Mouse (Mus musculus) midbrain, embryonic 15.5 days (tissue): ENCODE data around the gene Adprm. TPM values are rescaled to one million over a fixed set of nuclear protein-coding genes. Genes with fewer than 3 reads are reported as not detected.

Experiments used
- ATAC-seq: fragments of 200-750 bp; cut with Nextera tagmentation; replicated peaks from 2 replicates; pipeline ENCODE4 v1.8.0; 2017; ENCODE audit warnings: moderate TSS enrichment
- H3K27ac ChIP-seq: fragments of 300-500 bp; sonication (generic); 2 replicates; pipeline ENCODE4 v1.5.1; 2015; ENCODE audit warnings: mild to moderate bottlenecking, inconsistent platforms
- H3K27me3 ChIP-seq: fragments of 300-500 bp; sonication (generic); replicated peaks from 2 replicates; pipeline ENCODE4 v1.6.1; 2015; ENCODE audit warnings: inconsistent platforms
- H3K36me3 ChIP-seq: fragments of 300-500 bp; sonication (generic); replicated peaks from 2 replicates; pipeline ENCODE4 v1.6.1; 2015; ENCODE audit warnings: inconsistent platforms
- H3K4me1 ChIP-seq: fragments of 300-500 bp; sonication (generic); 2 replicates; pipeline ENCODE4 v1.6.1; 2015; ENCODE audit warnings: inconsistent platforms
- H3K4me2 ChIP-seq: fragments of 300-500 bp; sonication (generic); 2 replicates; pipeline ENCODE4 v1.6.1; 2015; ENCODE audit warnings: inconsistent platforms, mild to moderate bottlenecking, moderate library complexity
- H3K4me3 ChIP-seq: fragments of 300-500 bp; sonication (generic); 2 replicates; pipeline ENCODE4 v1.5.1; 2015; ENCODE audit warnings: mild to moderate bottlenecking, inconsistent platforms
- H3K9ac ChIP-seq: fragments of 300-500 bp; sonication (generic); 2 replicates; pipeline ENCODE4 v1.6.1; 2015; ENCODE audit warnings: mild to moderate bottlenecking, inconsistent platforms
- H3K9me3 ChIP-seq: fragments of 300-500 bp; sonication (generic); 2 replicates; pipeline ENCODE4 v1.6.1; 2016; ENCODE audit warnings: inconsistent platforms
- WGBS: fragments of 180-500 bp; shearing (Covaris S2); methylation state at CpG from one replicate; pipeline ENCODE4 v1.1.7; 2015; ENCODE audit warnings: mixed read lengths; 5-methylcytosine and 5-hydroxymethylcytosine counted together
- polyA plus RNA-seq: library from polyadenylated mRNA; unstranded; fragments of >200 nt; fragmentation: Nextera tagmentation; extraction: Ambion mirVana; gene quantifications from 2 replicates; pipeline ENCODE4 v1.2.1, GENCODE M21; 2015

The Adprm gene
- polyA plus RNA-seq, 1 experiment from 2014 or later, result 35.3 TPM

DNA sequence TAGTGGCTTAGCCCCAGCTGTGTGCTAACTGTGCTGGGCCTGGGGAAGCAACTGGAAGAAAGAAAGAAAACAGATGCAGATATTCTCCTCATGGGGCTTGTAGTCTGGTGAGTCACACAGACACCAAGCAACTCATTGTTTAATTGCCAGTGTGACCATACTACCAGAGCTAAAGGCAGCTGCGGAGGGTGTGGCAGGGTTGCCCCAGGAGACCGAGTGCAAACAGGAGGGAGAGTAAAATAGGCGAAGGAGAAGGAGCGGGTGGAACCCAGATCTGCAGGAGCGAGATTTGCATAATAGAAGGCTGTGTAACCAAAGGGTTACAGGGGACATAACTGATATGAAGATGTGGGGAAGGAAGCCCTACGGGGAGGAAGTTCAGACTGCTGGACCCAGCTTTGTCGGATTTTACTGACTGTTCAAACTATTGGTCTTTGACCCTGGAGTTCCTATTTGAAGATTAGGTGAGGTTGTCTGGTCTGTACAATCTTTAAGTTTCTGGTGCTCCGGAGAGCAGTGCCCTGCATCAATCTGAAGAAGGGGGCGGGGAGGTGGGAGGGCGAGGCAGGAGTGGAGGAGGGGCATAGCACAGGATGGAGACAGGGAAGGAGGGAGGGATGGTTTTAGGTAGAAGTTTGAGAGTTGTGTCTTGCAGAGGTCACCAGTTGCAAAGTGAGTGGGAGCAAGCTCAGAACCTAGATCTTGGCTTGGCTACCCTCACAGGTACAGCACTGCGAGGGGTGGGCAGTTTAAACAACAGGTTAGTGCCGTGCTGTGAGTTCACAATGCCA lies 34.4 kb downstream of the Adprm start:
- Histone ChIP-seq H3K9ac (no peak overlapping the region), H3K4me1 (peaks cover 10% of the 10 kb centered on the region), H3K9me3 (no peaks in the 10 kb centered on the region), H3K27me3 (0 out of 2 replicates have a peak, but pooled peaks cover 5% of the 10 kb centered on the region), H3K27ac (no peak overlapping the region), H3K36me3 (no peaks in the 10 kb centered on the region), H3K4me2 (no peak overlapping the region), H3K4me3 (no peak overlapping the region)
- no peak for ATAC-seq
- 4% methylated on average over 12 of the region's 12 CpGs for WGBS

DNA sequence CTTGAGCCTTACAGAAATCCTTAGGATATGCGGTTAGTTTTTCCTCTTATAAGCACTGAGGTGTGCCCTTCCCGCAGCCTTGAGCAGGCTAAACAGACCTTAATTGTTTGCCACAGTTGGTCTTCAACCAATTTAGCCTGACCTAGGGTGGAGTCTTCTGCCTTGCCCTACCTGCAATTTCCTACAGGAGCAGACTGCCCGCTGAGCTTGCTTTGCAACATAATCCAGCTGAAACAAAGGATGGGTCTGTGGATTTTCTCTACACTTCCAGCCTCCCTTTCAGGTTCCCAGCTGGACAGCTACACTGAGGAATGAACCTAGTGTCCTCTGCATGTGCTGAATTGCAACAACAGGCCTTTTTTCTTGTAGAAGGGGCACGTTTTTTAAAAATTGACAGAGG lies 40.8 kb downstream of the Adprm start:
- Histone ChIP-seq H3K9me3 (no peaks in the 10 kb centered on the region), H3K36me3 (no peaks in the 10 kb centered on the region), H3K27ac (no peak overlapping the region), H3K4me2 (no peak overlapping the region), H3K9ac (no peak overlapping the region), H3K4me3 (no peak overlapping the region), H3K4me1 (peaks cover 24% of the 10 kb centered on the region), H3K27me3 (no peaks in the 10 kb centered on the region)
- no peak for ATAC-seq
- WGBS, result 22% methylated on average over 4 of the region's 4 CpGs

DNA sequence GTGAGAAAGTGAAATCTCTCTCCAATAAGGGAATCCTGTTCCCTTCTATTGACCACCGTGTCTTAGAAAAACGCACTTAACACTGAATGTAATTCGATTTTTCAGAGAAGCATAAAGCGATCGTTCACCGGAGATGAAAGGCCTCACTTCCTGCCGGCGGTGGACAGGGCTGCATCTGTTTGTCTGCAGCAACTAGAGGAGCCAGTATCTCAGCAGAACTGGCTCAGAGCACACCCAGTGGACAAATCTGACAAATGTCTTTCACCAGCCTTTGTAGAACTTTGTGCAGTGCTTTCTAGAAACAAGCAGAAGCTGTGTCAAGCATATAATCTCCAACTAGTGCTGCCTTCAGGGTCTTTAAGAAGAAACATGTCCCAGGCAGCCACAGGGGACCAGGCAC lies 42.0 kb downstream of the Adprm start:
- H3K27ac ChIP-seq, result peak overlapping the region; percentile 28; the same call in 1 of the 2 replicates
- peak overlapping the region; percentile 12; the same call in 1 of the 2 replicates for H3K4me2 ChIP-seq

DNA sequence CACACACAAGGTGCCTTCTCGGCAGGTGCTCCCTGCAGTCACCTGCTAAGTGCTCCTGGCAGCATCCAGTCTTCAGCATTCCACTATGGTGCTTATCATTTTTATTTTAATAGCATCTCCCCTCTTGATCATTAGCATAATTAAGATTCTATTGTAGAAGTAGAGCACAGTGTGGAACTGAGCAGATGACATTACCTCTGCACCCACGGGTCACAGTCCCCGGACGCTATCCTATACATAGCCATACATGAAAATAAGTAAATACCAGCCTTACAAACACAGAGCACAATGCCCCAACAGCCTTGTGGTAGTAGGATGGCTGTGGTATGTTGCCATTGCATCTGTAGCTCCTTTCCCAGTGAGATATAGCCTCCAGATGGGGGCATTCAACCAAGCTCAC lies 43.9 kb downstream of the Adprm start:
- H3K36me3 ChIP-seq, result no peaks in the 10 kb centered on the region
- no peaks in the 10 kb centered on the region for H3K9me3 ChIP-seq
- no peaks in the 10 kb centered on the region for H3K27me3 ChIP-seq
- peak; percentile 35; the same call in 1 of the 2 replicates for ATAC-seq
- 87% methylated on average over 4 of the region's 4 CpGs for WGBS
- no peak overlapping the region for H3K4me3 ChIP-seq
- H3K27ac ChIP-seq, result no peak overlapping the region
- H3K4me2 ChIP-seq, result no peak overlapping the region
- H3K9ac ChIP-seq, result no peak overlapping the region
- H3K4me1 ChIP-seq, result peaks cover 24% of the 10 kb centered on the region

More for the DNA sequence above, 42.0 kb downstream of the Adprm start:
- ATAC-seq, result peak; percentile 82
- peaks cover 24% of the 10 kb centered on the region for H3K4me1 ChIP-seq
- H3K4me3 ChIP-seq, result no peak overlapping the region
- WGBS, result 5% methylated on average over 8 of the region's 8 CpGs
- no peaks in the 10 kb centered on the region for H3K9me3 ChIP-seq
- H3K27me3 ChIP-seq, result no peaks in the 10 kb centered on the region
- no peak overlapping the region for H3K9ac ChIP-seq
- no peaks in the 10 kb centered on the region for H3K36me3 ChIP-seq

DNA sequence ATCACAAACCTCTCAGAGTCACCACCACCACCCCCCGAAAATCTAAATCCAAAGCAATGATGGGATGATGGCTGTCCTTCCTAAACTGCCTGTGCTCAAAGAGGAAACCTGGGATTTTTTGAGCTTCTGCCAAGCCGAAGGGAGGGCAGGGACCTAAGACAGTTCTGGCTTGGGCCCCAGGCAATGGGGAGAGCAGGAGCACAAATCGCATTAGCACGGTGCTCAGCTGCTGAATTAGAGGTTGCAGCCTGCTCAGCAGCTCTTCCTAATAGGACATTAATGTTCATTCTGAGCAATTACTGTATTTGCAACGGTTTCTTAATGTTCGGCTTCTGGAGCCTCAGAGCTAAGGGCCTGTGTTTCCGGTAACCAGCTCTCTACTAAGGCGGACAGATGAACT lies 44.4 kb downstream of the Adprm start:
- peaks cover 24% of the 10 kb centered on the region for H3K4me1 ChIP-seq
- H3K9me3 ChIP-seq, result no peaks in the 10 kb centered on the region
- WGBS, result 50% methylated on average over 8 of the region's 8 CpGs
- no peak overlapping the region for H3K27ac ChIP-seq
- no peak overlapping the region for H3K9ac ChIP-seq
- no peaks in the 10 kb centered on the region for H3K36me3 ChIP-seq
- H3K4me3 ChIP-seq, result no peak overlapping the region
- no peaks in the 10 kb centered on the region for H3K27me3 ChIP-seq
- ATAC-seq, result peak; percentile 65
- no peak overlapping the region for H3K4me2 ChIP-seq

DNA sequence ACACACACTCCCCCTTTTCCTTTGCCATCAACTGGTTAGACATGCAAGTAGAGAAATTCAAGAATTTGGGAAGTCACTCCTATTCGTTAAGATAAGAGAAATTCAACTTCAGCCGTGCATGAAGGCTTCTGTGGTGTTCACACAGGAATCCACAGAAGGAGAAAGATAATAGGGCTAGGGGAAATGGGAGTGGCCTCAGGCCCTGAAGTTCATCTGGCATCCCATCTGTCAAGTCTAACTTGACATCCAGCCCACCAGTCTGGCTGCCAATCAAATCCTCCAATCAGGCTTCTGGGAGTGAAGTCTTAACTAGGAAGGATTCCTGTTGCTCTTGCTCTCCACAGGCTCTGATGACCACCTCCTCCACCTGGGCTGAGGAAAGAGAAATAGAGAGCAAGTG lies 49.5 kb downstream of the Adprm start:
- Histone ChIP-seq H3K4me3 (no peak overlapping the region), H3K9me3 (no peaks in the 10 kb centered on the region), H3K36me3 (no peaks in the 10 kb centered on the region), H3K4me2 (no peak overlapping the region), H3K27ac (no peak overlapping the region), H3K4me1 (peaks cover 20% of the 10 kb centered on the region), H3K9ac (no peak overlapping the region), H3K27me3 (no peaks in the 10 kb centered on the region)
- WGBS, result 62% methylated on average over 2 of the region's 2 CpGs
- no peak for ATAC-seq

DNA sequence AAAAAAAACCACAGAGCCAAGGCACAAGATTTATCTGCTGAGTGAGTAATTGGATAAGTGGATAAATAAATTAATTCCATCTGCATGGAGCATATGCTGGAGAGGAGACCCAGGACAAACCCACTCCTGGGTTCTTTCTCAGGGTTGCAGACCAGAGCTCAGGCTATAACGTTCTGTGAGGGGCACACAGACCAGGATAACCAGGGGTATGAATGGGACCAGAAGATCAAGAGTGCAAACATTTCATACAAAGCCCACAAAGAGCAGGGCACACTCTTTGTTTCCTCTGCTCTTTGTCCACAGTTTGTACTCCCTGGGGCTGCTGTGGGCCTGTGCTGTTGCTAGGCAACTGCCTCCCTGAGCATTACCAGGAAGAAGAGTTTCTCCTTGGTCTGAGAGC lies 50.7 kb downstream of the Adprm start:
- Histone ChIP-seq H3K4me2 (no peak overlapping the region), H3K9me3 (no peaks in the 10 kb centered on the region), H3K27ac (peak overlapping the region; percentile 64), H3K4me3 (no peak overlapping the region), H3K36me3 (no peaks in the 10 kb centered on the region), H3K4me1 (peaks cover 15% of the 10 kb centered on the region), H3K27me3 (no peaks in the 10 kb centered on the region), H3K9ac (no peak overlapping the region)
- 4% methylated on average over 1 of the region's 1 CpGs for WGBS
- peak; percentile 80 for ATAC-seq

DNA sequence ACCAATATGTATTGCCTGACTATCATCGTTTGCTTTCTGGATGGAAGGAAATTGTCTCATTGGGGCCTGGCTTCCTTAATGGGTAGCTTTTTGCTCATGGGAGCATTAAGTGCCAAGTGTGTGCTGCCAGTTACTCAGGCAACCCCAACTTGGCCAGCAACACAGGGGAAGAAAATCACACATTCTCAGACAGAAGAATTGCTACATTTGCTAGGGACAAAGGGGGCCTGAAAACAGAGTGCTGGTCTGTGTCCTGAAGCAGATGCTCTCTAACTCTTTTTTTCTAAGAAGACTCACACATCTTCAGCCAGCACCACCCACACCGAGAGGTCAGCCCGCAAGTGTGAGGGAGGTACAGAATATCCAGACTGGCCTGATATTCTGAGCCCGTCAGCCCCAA lies 51.7 kb downstream of the Adprm start:
- no peak for ATAC-seq

DNA sequence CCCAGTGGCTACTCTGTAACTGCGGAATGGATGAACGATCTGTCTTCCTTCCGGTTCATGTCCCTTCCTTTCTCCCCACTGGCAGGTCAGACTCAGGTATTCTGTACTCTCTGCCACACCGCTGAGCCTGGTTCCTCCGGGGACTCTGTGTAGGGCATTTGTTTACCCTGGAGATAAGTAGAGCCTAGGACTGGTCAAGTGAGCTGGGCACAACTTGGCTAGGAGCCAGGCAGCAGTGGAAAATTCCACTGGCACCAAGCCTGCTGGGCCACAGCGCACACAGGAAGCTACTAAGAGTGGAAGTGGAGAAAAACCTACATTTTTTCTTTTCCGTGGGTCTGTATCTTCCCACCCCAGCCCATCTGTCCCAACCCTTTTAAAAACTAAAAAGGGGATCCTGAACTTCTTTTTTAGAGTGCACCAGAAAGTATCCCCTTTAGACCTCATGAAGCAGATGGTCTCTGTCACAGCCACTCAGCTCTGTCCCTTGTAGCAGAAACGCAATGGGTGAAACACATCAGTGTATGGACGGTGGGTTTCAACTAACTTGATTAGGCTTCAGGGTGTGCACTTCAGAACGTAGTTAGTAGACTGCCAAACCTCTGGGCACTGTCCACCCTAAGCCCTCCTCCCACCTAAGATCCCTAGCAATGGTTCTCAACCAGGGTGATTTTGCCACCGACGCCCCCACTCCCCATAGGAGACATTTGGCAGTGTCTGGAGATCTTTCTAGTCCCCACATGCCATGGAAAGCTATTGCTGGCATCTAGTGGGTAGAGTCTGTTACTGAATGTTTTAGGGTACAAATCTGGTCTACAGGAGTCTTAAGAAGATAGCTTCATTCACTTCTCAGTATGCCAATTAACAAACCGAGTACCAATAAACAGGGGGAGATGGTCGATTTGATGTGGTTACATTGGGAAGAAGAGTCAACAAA lies 53.7 kb downstream of the Adprm start:
- no peaks in the 10 kb centered on the region for H3K9me3 ChIP-seq
- no peak overlapping the region for H3K4me3 ChIP-seq
- no peak for ATAC-seq
- WGBS, result 71% methylated on average over 14 of the region's 14 CpGs
- no peaks in the 10 kb centered on the region for H3K27me3 ChIP-seq
- H3K4me2 ChIP-seq, result no peak overlapping the region
- peaks cover 15% of the 10 kb centered on the region for H3K4me1 ChIP-seq
- H3K27ac ChIP-seq, result no peak overlapping the region
- no peaks in the 10 kb centered on the region for H3K36me3 ChIP-seq
- H3K9ac ChIP-seq, result no peak overlapping the region

More for the DNA sequence above, 51.7 kb downstream of the Adprm start:
- H3K9ac ChIP-seq, result no peak overlapping the region
- no peaks in the 10 kb centered on the region for H3K9me3 ChIP-seq
- WGBS, result 64% methylated on average over 4 of the region's 4 CpGs
- no peak overlapping the region for H3K4me2 ChIP-seq
- no peaks in the 10 kb centered on the region for H3K27me3 ChIP-seq
- H3K27ac ChIP-seq, result peak overlapping the region; percentile 64; the same call in 1 of the 2 replicates
- H3K36me3 ChIP-seq, result no peaks in the 10 kb centered on the region
- H3K4me1 ChIP-seq, result peaks cover 15% of the 10 kb centered on the region
- H3K4me3 ChIP-seq, result no peak overlapping the region

DNA sequence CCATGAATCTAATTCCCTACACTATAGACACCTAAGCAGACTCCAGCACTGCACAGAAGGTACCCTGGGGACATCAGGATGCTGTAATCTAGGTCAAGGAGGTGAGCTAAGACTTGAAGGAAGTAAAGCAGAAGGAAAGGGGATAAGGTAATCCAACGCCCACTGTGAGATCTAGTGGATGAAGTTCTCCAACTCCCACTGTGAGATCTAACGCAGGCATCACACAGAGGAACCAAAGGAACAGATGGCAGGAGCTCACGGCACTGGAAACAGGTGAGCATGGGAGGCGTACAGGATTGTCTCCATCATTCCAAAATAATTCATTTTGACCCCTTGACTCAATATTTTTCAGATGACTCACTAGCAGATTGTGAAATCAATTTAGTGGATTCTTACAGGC lies 55.9 kb downstream of the Adprm start:
- no peaks in the 10 kb centered on the region for H3K27me3 ChIP-seq
- no peaks in the 10 kb centered on the region for H3K36me3 ChIP-seq
- H3K4me1 ChIP-seq, result peaks cover 6% of the 10 kb centered on the region
- ATAC-seq, result no peak
- WGBS, result 74% methylated on average over 4 of the region's 4 CpGs
- no peak overlapping the region for H3K9ac ChIP-seq
- no peak overlapping the region for H3K4me3 ChIP-seq
- no peak overlapping the region for H3K4me2 ChIP-seq
- no peaks in the 10 kb centered on the region for H3K9me3 ChIP-seq
- H3K27ac ChIP-seq, result no peak overlapping the region

DNA sequence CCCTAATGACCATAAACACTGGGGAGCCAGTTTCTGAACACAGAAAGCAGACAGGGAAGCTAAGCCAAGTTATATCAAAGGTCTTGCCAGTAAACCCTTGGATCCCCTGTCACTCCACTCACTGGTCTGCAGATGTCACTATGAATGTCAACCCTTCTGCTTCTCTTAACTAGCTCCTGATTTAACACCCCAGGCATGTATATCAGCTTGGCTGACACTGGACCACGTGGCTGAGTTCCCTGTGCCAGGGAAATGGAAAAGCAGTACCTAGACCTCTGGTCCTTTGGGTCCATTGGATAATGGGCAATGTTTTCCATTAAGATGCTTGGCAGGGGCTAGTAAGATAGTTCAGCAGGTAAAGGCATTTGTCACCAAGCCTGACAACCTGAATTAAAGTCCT lies 58.7 kb downstream of the Adprm start:
- no peaks in the 10 kb centered on the region for H3K36me3 ChIP-seq
- ATAC-seq, result no peak
- H3K4me3 ChIP-seq, result no peak overlapping the region
- no peaks in the 10 kb centered on the region for H3K27me3 ChIP-seq
- no peak overlapping the region for H3K4me2 ChIP-seq
- WGBS, result 40% methylated on average over 1 of the region's 1 CpGs
- H3K9me3 ChIP-seq, result no peaks in the 10 kb centered on the region
- no peak overlapping the region for H3K27ac ChIP-seq
- no peak overlapping the region for H3K9ac ChIP-seq
- H3K4me1 ChIP-seq, result no peaks in the 10 kb centered on the region

DNA sequence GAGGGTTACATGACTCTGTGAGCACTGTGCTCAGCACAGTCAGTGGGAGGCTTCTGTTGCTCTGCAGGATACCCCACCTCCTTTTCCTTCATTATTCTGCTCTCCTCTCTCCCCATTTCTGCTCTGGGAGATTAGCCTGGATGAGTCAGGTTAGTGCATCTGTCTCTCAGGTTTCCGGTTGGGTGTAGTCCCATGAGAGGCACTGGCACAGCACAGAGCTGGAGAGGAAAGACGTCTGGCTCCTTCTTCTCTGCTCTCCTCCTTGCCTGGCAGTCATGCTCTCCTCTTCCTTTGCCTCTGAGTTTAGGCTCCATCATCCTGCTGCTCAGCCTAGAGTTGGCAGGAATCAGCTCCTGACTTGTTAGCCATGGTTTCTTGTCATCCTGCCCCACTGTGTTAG lies 60.2 kb downstream of the Adprm start:
- Histone ChIP-seq H3K36me3 (no peaks in the 10 kb centered on the region), H3K27me3 (no peaks in the 10 kb centered on the region), H3K27ac (no peak overlapping the region), H3K9ac (no peak overlapping the region), H3K4me2 (no peak overlapping the region), H3K9me3 (no peaks in the 10 kb centered on the region), H3K4me3 (no peak overlapping the region), H3K4me1 (no peaks in the 10 kb centered on the region)
- no peak for ATAC-seq
- WGBS, result 83% methylated on average over 2 of the region's 2 CpGs
